Mouse (Mus musculus): ENCODE measurements around the gene Usp34. TPM values are rescaled to one million over a fixed set of nuclear protein-coding genes. Genes with fewer than 3 reads are reported as not detected.
"Not testable (repeated sequence)": the region's sequence is repeated elsewhere in the genome, so short reads cannot be mapped to it uniquely, and the experiment has no call there.

Usp34 gene
- total and polyA plus RNA-seq, 3 experiments = 30.4 to 36.6 (median 34.9) TPM

DNA sequence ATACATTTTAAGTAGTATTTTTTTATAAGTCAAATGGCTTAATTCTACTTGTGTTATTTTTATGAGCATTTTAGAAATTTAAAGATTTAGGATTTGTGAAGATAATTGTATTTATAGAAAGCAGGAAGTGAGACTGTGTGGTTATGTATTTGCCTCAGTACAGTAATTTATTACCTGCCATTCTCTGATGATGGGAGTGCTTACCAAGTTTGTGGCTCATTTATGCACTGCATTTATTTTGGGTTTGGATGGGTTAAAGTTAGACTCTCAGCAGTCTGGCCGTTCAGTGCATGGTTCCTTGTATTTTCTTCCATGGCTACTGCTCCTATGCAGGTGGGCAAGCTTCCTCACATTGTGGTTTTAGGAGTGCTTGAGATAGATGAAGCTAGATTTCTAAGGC, 28.5 kb downstream of the Usp34 start:
- no peaks in the 10 kb centered on the region for H3K27me3 ChIP-seq (ENCODE audit: control insufficient read depth in 1 of 2, insufficient read depth in 2 of 2, low read length in 2 of 2)
- no peak for DNase-seq (ENCODE audit: low read depth, low spot score)
- peaks cover 16 to 27% of the 10 kb centered on the region in 2 experiments for H3K36me3 ChIP-seq (ENCODE audit: control insufficient read depth in 1 of 2, insufficient read depth in 2 of 2, low read length in 2 of 2)
- H3K4me1 ChIP-seq (ENCODE audit: control insufficient read depth in 1 of 2, insufficient read depth in 2 of 2, low read length in 2 of 2) = peaks cover 9 to 12% of the 10 kb centered on the region in 2 experiments
- no peak overlapping the region for H3K9ac ChIP-seq (ENCODE audit: control insufficient read depth, low read depth, low read length, poor library complexity, severe bottlenecking)
- H3K79me2 ChIP-seq (ENCODE audit: control insufficient read depth, insufficient read depth, low read length, poor library complexity) = peaks cover 6% of the 10 kb centered on the region; the same call in 1 of the 2 replicates
- no peak overlapping the region for H3K27ac ChIP-seq (ENCODE audit: control insufficient read depth, low read depth, low read length)
- no peak for TF ChIP-seq MYC (IDR thresholded peaks at IDR 0.05; ENCODE audit: low read depth, low read length)
- no peak for TF ChIP-seq ELF1 (IDR thresholded peaks at IDR 0.05; ENCODE audit: low read depth, low read length)
- no peak for TF ChIP-seq USF1 (IDR thresholded peaks at IDR 0.05; ENCODE audit: low read depth, low read length)
- no peak for TF ChIP-seq UBTF (IDR thresholded peaks at IDR 0.05; ENCODE audit: borderline replicate concordance, insufficient read depth, low read depth, low read length)
- TF ChIP-seq EP300 (IDR thresholded peaks at IDR 0.05; ENCODE audit: low read depth in 1 of 2, low read length in 2 of 2) = no peak
- no peak for TF ChIP-seq TBP (IDR thresholded peaks at IDR 0.05; ENCODE audit: low read depth, low read length)
- no peak for TF ChIP-seq CHD2 (IDR thresholded peaks at IDR 0.05; ENCODE audit: low read length)
- TF ChIP-seq KAT2A (conservative IDR thresholded peaks at IDR 0.05; ENCODE audit: low read depth, low read length) = no peak
- TF ChIP-seq POLR2AphosphoS2 (IDR thresholded peaks at IDR 0.05; ENCODE audit: low read length) = no peak
- no peaks in the 10 kb centered on the region for H3K9me3 ChIP-seq (replicated peaks; ENCODE audit: insufficient read depth, low read length)
- H3K4me3 ChIP-seq (ENCODE audit: control insufficient read depth in 1 of 2, insufficient read depth in 1 of 2, low read depth in 2 of 2, low read length in 2 of 2) = no peak overlapping the region

DNA sequence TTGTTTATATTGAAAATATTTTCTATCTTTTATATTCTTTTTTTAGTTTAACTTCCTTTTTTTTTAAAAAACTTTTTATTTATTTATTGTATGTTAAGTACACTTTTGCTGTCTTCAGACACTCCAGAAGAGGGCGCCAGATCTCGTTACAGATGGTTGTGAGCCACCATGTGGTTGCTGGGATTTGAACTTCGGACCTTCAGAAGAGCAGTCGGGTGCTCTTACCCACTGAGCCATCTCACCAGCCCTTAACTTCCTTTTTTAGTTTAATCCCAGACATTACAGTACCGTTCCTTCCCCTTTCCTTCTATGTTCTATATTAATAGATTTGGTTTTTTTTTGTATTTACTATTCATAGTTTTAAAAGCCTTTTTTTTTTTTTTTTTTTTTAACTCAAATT, 50.5 kb downstream of the Usp34 start:
- not testable (repeated sequence) for H3K9me3 ChIP-seq (replicated peaks; ENCODE audit: insufficient read depth, low read length); H3K27ac ChIP-seq (ENCODE audit: control insufficient read depth, low read depth, low read length); H3K4me3 ChIP-seq (ENCODE audit: control insufficient read depth in 1 of 2, insufficient read depth in 1 of 2, low read depth in 2 of 2, low read length in 2 of 2); H3K79me2 ChIP-seq (ENCODE audit: control insufficient read depth, insufficient read depth, low read length, poor library complexity); H3K9ac ChIP-seq (ENCODE audit: control insufficient read depth, low read depth, low read length, poor library complexity, severe bottlenecking); H3K27me3 ChIP-seq (ENCODE audit: control insufficient read depth in 1 of 2, insufficient read depth in 2 of 2, low read length in 2 of 2); H3K4me1 ChIP-seq (ENCODE audit: control insufficient read depth in 1 of 2, insufficient read depth in 2 of 2, low read length in 2 of 2)
- peaks cover 7 to 46% of the 10 kb centered on the region in 2 experiments for H3K36me3 ChIP-seq (ENCODE audit: control insufficient read depth in 1 of 2, insufficient read depth in 2 of 2, low read length in 2 of 2)
- TF ChIP-seq RAD21 (IDR thresholded peaks at IDR 0.05; ENCODE audit: low read depth, low read length) (peak; percentile 5), ZNF384 (IDR thresholded peaks at IDR 0.05; ENCODE audit: low read depth, low read length) (peak; percentile 86), ELF1 (IDR thresholded peaks at IDR 0.05; ENCODE audit: low read depth, low read length) (0 out of 2 replicates have a peak, but pooled peaks have one; percentile 25), MAFK (IDR thresholded peaks at IDR 0.05; ENCODE audit: borderline replicate concordance, low read depth, low read length) (peak; percentile 84), ZKSCAN1 (IDR thresholded peaks at IDR 0.05; ENCODE audit: low read depth, low read length) (0 out of 2 replicates have a peak, but pooled peaks have one; percentile 27), POLR2A (IDR thresholded peaks at IDR 0.05; ENCODE audit: control insufficient read depth in 1 of 2, insufficient read depth in 1 of 2, low read depth in 1 of 2, low read length in 2 of 2, poor library complexity in 1 of 2) (peak in 1 of 2 experiments; percentile 50; a peak in 1 of 4 replicates), CTCF (IDR thresholded peaks at IDR 0.05 in 2 of 3, conservative IDR thresholded peaks at IDR 0.05 in 1 of 3; ENCODE audit: control insufficient read depth in 1 of 3, insufficient read depth in 1 of 3, low read depth in 2 of 3, low read length in 3 of 3, poor library complexity in 1 of 3, severe bottlenecking in 1 of 3) (peak in 2 of 3 experiments; percentile 22 to 51; a peak in 3 of 6 replicates), JUND (IDR thresholded peaks at IDR 0.05; ENCODE audit: low read depth, low read length) (0 out of 2 replicates have a peak, but pooled peaks have one; percentile 12), MYC (IDR thresholded peaks at IDR 0.05; ENCODE audit: low read depth, low read length) (peak; percentile 85), TBP (IDR thresholded peaks at IDR 0.05; ENCODE audit: low read depth, low read length) (peak; percentile 99), SIN3A (IDR thresholded peaks at IDR 0.05; ENCODE audit: low read length) (0 out of 2 replicates have a peak, but pooled peaks have one; percentile 17), SMC3 (IDR thresholded peaks at IDR 0.05; ENCODE audit: low read depth, low read length) (peak; percentile 23; the same call in 1 of the 2 replicates)
- peak; percentile 78 for DNase-seq (ENCODE audit: low read depth, low spot score)

All from MEL (cell line).